Comparison of ENCODE assay signal across 8 mouse cellular contexts in the genomic region with DNA sequence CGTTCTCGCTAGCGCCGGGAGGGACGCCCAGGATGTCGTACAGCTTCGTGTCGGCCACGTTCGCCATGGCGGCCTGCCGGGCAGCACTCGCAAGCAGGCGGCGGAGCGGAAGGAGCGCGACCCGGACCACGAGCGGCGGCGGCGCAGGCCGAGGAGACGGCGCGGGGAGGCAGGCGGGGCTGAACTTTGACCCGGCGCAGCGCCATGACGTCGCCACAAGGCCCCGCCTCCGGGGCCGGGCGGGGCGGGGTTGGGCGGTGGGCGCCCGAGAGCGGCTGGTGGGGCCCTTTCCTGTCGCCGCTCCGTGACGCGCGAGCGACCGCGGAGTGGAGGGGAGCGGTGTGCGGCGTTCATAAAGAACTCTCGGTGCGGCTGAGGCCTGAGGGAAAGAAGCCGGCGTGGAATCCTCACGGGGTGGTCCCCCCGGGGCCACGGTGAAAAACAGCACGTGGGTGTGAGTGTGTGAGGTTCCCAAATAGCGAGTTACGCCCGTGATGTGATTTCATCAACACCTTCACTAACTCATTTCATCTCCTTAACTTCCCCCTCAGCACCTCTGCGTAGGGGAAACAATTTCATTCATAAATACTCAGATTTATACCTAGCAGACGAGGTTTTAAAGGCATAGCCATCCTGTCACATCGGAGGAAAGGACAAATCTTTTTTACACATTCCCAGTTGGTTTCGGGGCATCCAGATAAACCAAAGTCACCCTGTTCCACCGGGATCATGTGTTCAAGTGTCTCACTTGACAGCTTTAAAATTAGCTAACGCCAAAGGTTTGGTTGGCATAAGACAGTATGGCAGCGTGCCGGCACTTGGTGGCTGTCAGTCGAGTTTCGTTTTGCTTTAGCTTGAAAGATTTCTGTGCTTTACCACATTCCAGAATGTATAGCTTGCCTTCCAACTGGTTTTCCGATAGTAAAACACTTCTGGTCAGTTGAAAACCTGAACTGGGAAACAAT. TPM values are rescaled to one million over a fixed set of nuclear protein-coding genes. Genes with fewer than 3 reads are reported as not detected.
DNase-seq lines count a peak whose midpoint lies in the region; ATAC-seq lines count a peak whose summit lies in the region.

A gene (minus strand): TSS at position 164 of the 965 bp plus-strand sequence.

- no peaks in the 10 kb centered on the region for H3K9me3 ChIP-seq in megakaryocyte, embryonic 14.5 days

- peaks cover 67% of the 10 kb centered on the region for H3K4me1 ChIP-seq in megakaryocyte, embryonic 14.5 days

- DNase-seq in gastrocnemius, adult 8-10 months (ENCODE audit: low spot score in 2 of 2), result peak; percentile 81 to 88
- peak; percentile 68 for DNase-seq in hindlimb bud, embryonic 11.5 days (ENCODE audit: extremely low spot score, low read depth, low spot score)
- DNase-seq in left cerebral cortex, adult 8-10 months (ENCODE audit: low spot score in 2 of 2), result peak; percentile 84 to 85
- DNase-seq in right cerebral cortex, postnatal 25 days, result peak; percentile 94
- peak; percentile 86 to 87 for DNase-seq in urinary bladder, postnatal 4 days (ENCODE audit: low spot score in 2 of 2)

- ATAC-seq in activated CD4-positive, CD25-positive, alpha-beta regulatory T cell, adult 4 months, result peak; percentile 74
- ATAC-seq in common myeloid progenitor, adult 5-6 weeks (replicated peaks; ENCODE audit: low read depth, poor library complexity, severe bottlenecking), result peak; percentile 67

- H3K36me3 ChIP-seq in megakaryocyte, embryonic 14.5 days (replicated peaks; ENCODE audit: low read length), result peaks cover 31% of the 10 kb centered on the region

- H3K27me3 ChIP-seq in megakaryocyte, embryonic 14.5 days (replicated peaks), result no peaks in the 10 kb centered on the region

- H3K4me3 ChIP-seq in megakaryocyte, embryonic 14.5 days (replicated peaks), result peak within 1 kb of the TSS; percentile 98

RNA-seq across cellular contexts. Expression of the gene that starts here (rescaled TPM):
- 100 to 1,000 TPM; 171 to 183 TPM for polyA plus RNA-seq in activated CD4-positive, CD25-positive, alpha-beta regulatory T cell, adult 4 months (2017; shearing (Covaris generic))
- total RNA-seq in common myeloid progenitor, adult 5-6 weeks (2017), result 111 and 117 TPM in 2 replicates
- 100 to 1,000 TPM; 185 to 251 (median 205) TPM for total RNA-seq in gastrocnemius, adult 8-10 months (2022)
- 100 to 1,000 TPM; 173 to 194 (median 190) TPM for total RNA-seq in left cerebral cortex, adult 8-10 months (2022)
- 22.8 and 44.5 TPM in 2 replicates for polyA plus RNA-seq in megakaryocyte, embryonic 14.5 days (2012; ENCODE audit: insufficient read depth, low replicate concordance)

Comparison
In these comparisons a context has a peak if more than half of its experiments do, and no peak if none do; other contexts are left out.
1. Peak in every context shown above with its lines: DNase-seq, ATAC-seq and H3K4me3 ChIP-seq.